Mouse (Mus musculus) brain, embryonic 14.5 days (tissue): ENCODE measurements around the gene Arap1.

Source experiments
- CTCF ChIP-seq: fragments of 200-500 bp; IDR thresholded peaks from 2 replicates; pipeline ENCODE4 v1.5.1; 2012; ENCODE audit warnings: inconsistent platforms, mild to moderate bottlenecking, moderate library complexity, borderline replicate concordance; ENCODE audit not compliant: insufficient read depth, insufficient read length; ENCODE audit errors: extremely low read depth
- POLR2A ChIP-seq: fragments of 200-500 bp; IDR thresholded peaks from 2 replicates; pipeline ENCODE4 v1.6.1; 2012; ENCODE audit warnings: mild to moderate bottlenecking, inconsistent platforms, borderline replicate concordance; ENCODE audit not compliant: poor library complexity, insufficient read depth, insufficient read length, severe bottlenecking; ENCODE audit errors: extremely low read depth

DNA sequence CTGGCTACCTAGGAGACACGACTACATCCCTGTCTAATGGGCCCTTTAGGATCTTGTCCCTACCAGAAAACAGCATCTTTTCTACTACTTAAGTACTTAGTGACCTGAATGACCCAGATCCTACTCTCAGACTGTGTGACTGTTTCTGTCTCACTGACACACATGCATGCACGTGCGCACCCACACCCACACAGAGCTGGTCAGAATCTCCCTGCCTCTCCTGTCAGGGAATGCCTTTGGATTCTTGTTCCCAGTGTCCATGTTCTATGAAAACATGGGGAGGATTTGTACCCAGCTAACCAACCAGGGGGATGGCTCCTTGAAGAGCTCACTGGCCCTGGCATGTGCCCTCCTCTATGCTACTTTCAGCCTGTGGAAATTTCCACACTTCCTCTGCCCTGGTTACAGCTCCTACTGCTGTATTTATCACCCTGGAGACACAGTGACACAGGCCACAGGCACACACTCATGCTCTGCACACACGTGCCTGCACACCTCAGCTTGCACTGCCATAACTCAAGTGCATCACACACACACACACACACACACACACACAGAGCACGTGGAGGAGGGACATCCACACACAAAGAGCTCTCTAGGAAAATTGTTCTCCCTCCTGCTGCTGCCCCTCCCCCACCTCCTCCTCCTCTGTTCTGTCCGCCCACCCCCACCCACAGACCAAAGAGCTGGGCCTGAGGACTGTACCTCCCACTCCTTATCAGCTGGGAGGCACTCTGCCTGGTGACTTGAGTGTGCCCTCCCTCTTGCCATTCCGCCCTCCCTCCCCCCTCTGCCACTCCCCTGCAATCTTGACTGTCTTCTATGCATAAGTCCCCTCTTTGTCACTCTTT is 67.0 kb downstream of the Arap1 start:
- TF ChIP-seq POLR2A, result no peak
- TF ChIP-seq CTCF, result no peak
